Mouse (Mus musculus): ENCODE measurements at regions not wholly inside any gene's neighbourhood (a gene's known extent, or its start where the extent isn't known, plus 50 kb on each side); places are given as distances from the start of the nearest gene placed in this dataset.

DNA sequence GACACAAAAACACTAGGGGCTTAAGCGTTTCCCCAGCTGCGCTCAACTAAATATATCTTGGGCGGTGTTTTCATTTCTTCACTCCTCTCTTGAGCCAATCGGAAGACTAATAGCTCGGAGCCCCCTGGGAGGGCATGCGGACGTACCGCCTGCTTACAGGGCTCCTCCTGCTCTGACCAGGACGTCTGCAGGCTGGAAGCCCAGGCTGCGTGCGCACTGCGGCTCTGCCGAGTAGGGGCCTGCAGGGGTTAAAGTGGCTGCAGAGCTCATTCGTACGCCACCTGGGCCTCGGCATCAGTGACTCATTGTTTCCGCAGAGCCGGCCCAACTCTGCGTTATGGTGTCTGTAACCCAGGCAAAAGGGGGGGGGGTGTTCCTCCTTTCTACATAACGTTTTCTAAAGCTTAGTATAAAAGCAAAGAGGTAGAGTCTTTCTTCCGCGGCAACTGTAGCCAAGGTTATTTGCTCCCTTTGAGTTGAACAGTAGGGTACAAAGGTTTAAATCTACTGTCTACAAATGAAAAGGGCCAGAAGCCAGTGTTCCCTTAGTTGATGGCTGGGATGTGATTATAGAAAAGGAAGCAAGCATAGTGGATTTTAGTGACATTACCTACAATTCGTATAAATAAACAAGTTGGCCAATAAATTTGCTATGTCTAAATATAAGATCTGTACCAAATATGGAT is 53.7 kb upstream of the Chd2 start:
- in situ Hi-C loops (cut with MboI; ENCODE audit: unreplicated experiment in 2 of 2): loop anchor here (25.0 kb wide), 1 partner anchor 1867 kb away; the partner anchor contains the start of gene Akap13 (in 2 of the 2)

DNA sequence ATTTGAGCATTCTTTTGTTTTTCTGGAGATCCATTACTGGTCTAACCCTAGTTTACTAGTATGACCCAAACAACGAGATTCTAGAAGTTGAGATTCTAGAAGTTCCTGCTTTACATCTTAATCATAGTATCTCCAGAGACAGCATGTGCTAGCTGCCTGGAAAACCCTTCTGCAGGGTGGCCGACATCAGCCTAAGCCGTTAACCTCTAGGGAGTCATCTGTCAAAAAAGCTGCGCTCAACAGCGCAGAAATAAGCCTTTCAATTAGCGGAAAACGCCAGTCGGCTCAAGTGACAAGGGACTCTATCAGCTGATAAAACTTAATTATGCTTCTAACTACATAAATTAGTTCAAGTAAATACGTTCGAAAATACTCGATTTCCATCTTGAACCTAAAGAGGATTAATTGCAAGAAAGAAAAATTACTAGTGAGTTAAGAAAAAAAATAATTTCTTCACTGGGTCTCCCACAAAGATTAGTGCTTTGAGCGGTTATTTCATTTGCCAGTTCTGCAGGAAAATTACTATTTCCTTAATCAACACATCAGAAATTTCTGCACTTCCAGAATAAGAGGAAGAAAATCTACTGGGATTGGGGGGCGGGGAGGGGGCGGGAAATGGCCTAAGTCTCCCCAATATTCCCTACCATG is 53.0 kb upstream of the Chd2 start:
- in situ Hi-C loops (cut with MboI; ENCODE audit: unreplicated experiment in 2 of 2): loop anchor here (25.0 kb wide), 1 partner anchor 1868 kb away; the partner anchor contains the start of gene Akap13 (in 2 of the 2)

DNA sequence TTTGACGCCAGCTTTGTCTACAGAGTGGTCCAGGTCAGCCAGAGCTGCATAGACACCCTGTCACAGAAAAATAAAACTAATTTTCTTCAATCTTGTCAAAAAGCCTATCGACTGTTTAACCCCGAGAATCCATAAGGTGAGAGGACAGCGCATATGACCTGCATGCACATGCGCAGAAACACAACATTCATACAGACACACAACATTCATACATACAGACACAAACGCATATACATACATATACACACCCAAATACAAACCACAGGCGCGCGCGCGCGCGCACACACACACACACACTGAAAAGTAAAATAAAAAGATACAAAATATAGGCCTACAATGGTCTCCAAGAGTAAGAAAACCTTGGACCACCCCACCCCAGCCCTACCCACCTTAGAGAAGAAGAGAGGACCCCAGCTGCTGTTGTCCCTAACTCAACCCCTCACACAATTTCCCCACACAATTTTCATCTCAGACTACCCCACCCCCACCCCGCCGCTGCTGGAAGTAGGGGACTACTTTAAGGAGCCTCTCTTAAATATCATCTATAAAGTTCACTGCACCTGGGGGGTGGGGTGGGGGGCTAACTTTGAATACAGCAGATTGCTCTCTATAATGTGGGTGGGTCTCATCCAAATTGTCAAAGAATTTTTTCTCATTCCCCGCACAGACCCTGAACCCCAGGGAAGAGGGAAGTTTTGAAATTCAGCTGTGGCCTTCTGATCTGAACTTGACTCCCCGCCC is 52.2 kb upstream of the Chd2 start:
- in situ Hi-C loops (cut with MboI; ENCODE audit: unreplicated experiment in 2 of 2): loop anchor here (25.0 kb wide), 1 partner anchor 1868 kb away; the partner anchor contains the start of gene Akap13 (in 2 of the 2)

DNA sequence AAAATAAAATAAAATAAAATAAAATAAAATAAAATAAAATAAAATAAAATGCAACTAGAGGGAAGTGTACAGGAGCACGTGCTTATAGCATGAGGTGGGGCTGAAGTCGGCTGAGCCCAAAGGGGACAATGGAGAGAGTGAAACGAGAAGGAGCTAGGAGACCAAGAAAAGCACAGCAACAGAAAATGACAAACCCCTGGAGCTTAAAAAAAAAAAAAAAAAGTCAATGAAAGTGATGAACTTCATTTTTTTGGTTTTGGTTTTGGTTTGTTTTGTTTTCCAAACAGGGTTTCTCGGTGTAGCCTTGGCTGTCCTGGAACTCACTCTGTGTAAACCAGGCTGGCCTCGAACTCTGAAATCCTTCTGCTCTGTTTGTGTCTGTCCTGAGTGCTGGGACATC is 51.2 kb upstream of the Chd2 start:
- in situ Hi-C loops (cut with MboI; ENCODE audit: unreplicated experiment in 2 of 2): loop anchor here (25.0 kb wide), 1 partner anchor 1869 kb away; the partner anchor contains the start of gene Akap13 (in 2 of the 2)

Measured in v-Abl transformed pro-B cells (cell line).